ENCODE assay signal across 15 mouse cellular contexts in the genomic region with DNA sequence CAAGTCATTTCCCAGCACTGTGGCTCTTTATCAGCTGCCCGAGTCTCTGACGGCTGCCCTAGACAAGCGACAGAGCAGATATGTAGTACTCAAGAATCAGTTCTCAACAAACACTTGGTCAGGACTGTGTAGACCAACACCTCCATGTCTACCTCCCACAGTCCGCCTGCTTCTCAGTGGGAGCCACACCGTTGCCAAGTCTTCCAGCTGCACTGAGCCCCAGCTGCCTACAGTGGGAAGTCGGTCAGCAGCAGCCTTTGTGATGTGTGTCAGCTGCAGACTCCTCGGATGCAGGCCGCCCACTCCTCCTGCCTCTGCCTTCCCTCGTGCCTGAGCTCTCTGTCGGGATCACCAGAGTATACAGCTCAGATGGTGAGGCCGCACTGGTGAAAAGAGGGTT. TPM values are rescaled to one million over a fixed set of nuclear protein-coding genes. Genes with fewer than 3 reads are reported as not detected.
DNase-seq lines count a peak whose midpoint lies in the region; ATAC-seq and TF ChIP-seq lines count a peak whose summit lies in the region.
"Had no signal": no experiment of that assay in that cellular context is flagged by ENCODE, and none has a peak within 500 bp of the region (broad histone marks: within the 10 kb centered on the region; RNA-seq: fewer than 3 reads in every experiment).

No protein-coding gene starts in this region.

- intact Hi-C loops in left cerebral cortex, adult 2 months (cut with DNase I) = no loop called here

- no peak for TF ChIP-seq CTCF in left cerebral cortex, adult 2 months (IDR thresholded peaks at IDR 0.05)

- no peak for ATAC-seq in megakaryocyte, adult 5-6 weeks (ENCODE audit: poor library complexity, severe bottlenecking)
- ATAC-seq: forebrain, embryonic 16.5 days had no signal

- peaks cover 25% of the 10 kb centered on the region for H3K27me3 ChIP-seq in megakaryocyte, embryonic 14.5 days (replicated peaks)
- H3K27me3 ChIP-seq: embryonic facial prominence, embryonic 13.5 days; heart, embryonic 13.5 days; limb, embryonic 12.5 days had no signal

- no peaks in the 10 kb centered on the region for H3K9me3 ChIP-seq in megakaryocyte, embryonic 14.5 days
- H3K9me3 ChIP-seq: embryonic facial prominence, embryonic 13.5 days; heart, embryonic 13.5 days had no signal

- peak; percentile 5 to 27 for DNase-seq in frontal cortex, postnatal 36 days (ENCODE audit: low spot score in 2 of 2)
- DNase-seq in frontal cortex, postnatal 10 days (ENCODE audit: low spot score in 2 of 2) = no peak
- peak; percentile 14 to 22 for DNase-seq in left cerebral cortex, adult 2 months (ENCODE audit: extremely low spot score in 1 of 2, low spot score in 2 of 2)
- DNase-seq in right cerebral cortex, postnatal 36 days (ENCODE audit: low spot score in 2 of 2) = peak; percentile 14 to 37
- no peak for DNase-seq in layer of hippocampus, postnatal 25 days (ENCODE audit: extremely low spot score in 1 of 2, low spot score in 1 of 2)
- DNase-seq in urinary bladder, postnatal 10 days (ENCODE audit: low spot score) = no peak
- DNase-seq: adrenal gland, adult 2 months; cerebellum, adult 9-10 months had no signal

- peak overlapping the region; percentile 38 for H3K4me3 ChIP-seq in megakaryocyte, embryonic 14.5 days (replicated peaks)
- H3K4me3 ChIP-seq in left cerebral cortex, adult 2 months = no peak overlapping the region
- H3K4me3 ChIP-seq: embryonic facial prominence, embryonic 13.5 days; heart, embryonic 13.5 days; layer of hippocampus, adult 2 months; limb, embryonic 12.5 days had no signal

- H3K27ac ChIP-seq in left cerebral cortex, adult 2 months = no peak overlapping the region
- H3K27ac ChIP-seq: embryonic facial prominence, embryonic 13.5 days; heart, embryonic 13.5 days; layer of hippocampus, adult 2 months; limb, embryonic 12.5 days had no signal

- peaks cover 38% of the 10 kb centered on the region for H3K4me1 ChIP-seq in megakaryocyte, embryonic 14.5 days

- H3K36me3 ChIP-seq in megakaryocyte, embryonic 14.5 days (replicated peaks; ENCODE audit: low read length) = no peaks in the 10 kb centered on the region
- H3K36me3 ChIP-seq: embryonic facial prominence, embryonic 13.5 days; heart, embryonic 13.5 days; limb, embryonic 12.5 days had no signal

RNA-seq across cellular contexts. Expression of gene Smad5, which starts 31.6 kb away (rescaled TPM):
- 0.86 TPM in 1 of 2 replicates, not detected in the other for polyA plus RNA-seq in megakaryocyte, embryonic 14.5 days (2012; ENCODE audit: insufficient read depth, low replicate concordance)
- total RNA-seq in megakaryocyte, adult 5-6 weeks (2015) = 26.9 and 28.1 TPM in 2 replicates
- total RNA-seq in megakaryocyte, adult 5-6 weeks (2017) = 14.1 and 16.7 TPM in 2 replicates
- total RNA-seq in left cerebral cortex, adult 2 months (2021) = 10 to 100 TPM; 20.6 to 24.3 TPM
- 10 to 100 TPM; 23.3 to 26.3 TPM for total RNA-seq in layer of hippocampus, postnatal 25 days (2021)

Comparison
In these comparisons a context has a peak if more than half of its experiments do, and no peak if none do; other contexts are left out.
1. DNase-seq: peak in frontal cortex, postnatal 36 days (2 of 2), left cerebral cortex, adult 2 months (2 of 2) and right cerebral cortex, postnatal 36 days (2 of 2); none in frontal cortex, postnatal 10 days (0 of 2), layer of hippocampus, postnatal 25 days (0 of 2) and urinary bladder, postnatal 10 days (single experiment).